Mouse (Mus musculus): ENCODE data around the gene Psg17. TPM values are rescaled to one million over a fixed set of nuclear protein-coding genes. Genes with fewer than 3 reads are reported as not detected.

Psg17 gene
- polyA plus RNA-seq, 1 experiment from 2014 or later: not detected

Other genes with a start within 250 kb of the Psg17 start
- gene Psg23, start 205.1 kb downstream of the Psg17 start, polyA plus RNA-seq (2015; fragmentation: Nextera tagmentation; extraction: Ambion mirVana): not detected in 2 replicates
- not detected in 2 replicates for gene Psg21, start 164.9 kb downstream of the Psg17 start, polyA plus RNA-seq (2015; fragmentation: Nextera tagmentation; extraction: Ambion mirVana)
- gene Psg20, start 135.4 kb downstream of the Psg17 start, polyA plus RNA-seq (2015; fragmentation: Nextera tagmentation; extraction: Ambion mirVana): not detected in 2 replicates
- 0.06 TPM in 1 of 2 replicates, not detected in the other for gene Psg22, start 103.5 kb downstream of the Psg17 start, polyA plus RNA-seq (2015; fragmentation: Nextera tagmentation; extraction: Ambion mirVana)
- gene Psg19, start 23.1 kb downstream of the Psg17 start, polyA plus RNA-seq (2015; fragmentation: Nextera tagmentation; extraction: Ambion mirVana): not detected in 2 replicates
- gene Mill2, start 18.4 kb upstream of the Psg17 start, polyA plus RNA-seq (2015; fragmentation: Nextera tagmentation; extraction: Ambion mirVana): 0.54 and 0.56 TPM in 2 replicates
- 1.6 and 3.0 TPM in 2 replicates for gene Pglyrp1, start 49.7 kb upstream of the Psg17 start, polyA plus RNA-seq (2015; fragmentation: Nextera tagmentation; extraction: Ambion mirVana)
- gene Ccdc61, start 88.8 kb upstream of the Psg17 start, polyA plus RNA-seq (2015; fragmentation: Nextera tagmentation; extraction: Ambion mirVana): 20.6 and 26.8 TPM in 2 replicates
- gene Nova2, start 104.3 kb upstream of the Psg17 start, polyA plus RNA-seq (2015; fragmentation: Nextera tagmentation; extraction: Ambion mirVana): 0.53 and 0.79 TPM in 2 replicates
- gene Nanos2, start 165.8 kb upstream of the Psg17 start, polyA plus RNA-seq (2015; fragmentation: Nextera tagmentation; extraction: Ambion mirVana): not detected in 2 replicates
- gene Mypop, start 169.6 kb upstream of the Psg17 start, polyA plus RNA-seq (2015; fragmentation: Nextera tagmentation; extraction: Ambion mirVana): 2.2 and 2.3 TPM in 2 replicates
- 11.5 and 17.6 TPM in 2 replicates for gene Irf2bp1, start 182.4 kb upstream of the Psg17 start, polyA plus RNA-seq (2015; fragmentation: Nextera tagmentation; extraction: Ambion mirVana)
- gene Foxa3, start 201.9 kb upstream of the Psg17 start, polyA plus RNA-seq (2015; fragmentation: Nextera tagmentation; extraction: Ambion mirVana): 0.14 and 0.61 TPM in 2 replicates
- gene Sympk, start 202.8 kb upstream of the Psg17 start, polyA plus RNA-seq (2015; fragmentation: Nextera tagmentation; extraction: Ambion mirVana): 19.6 and 27.3 TPM in 2 replicates
- not detected in 2 replicates for gene Rsph6a, start 233.1 kb upstream of the Psg17 start, polyA plus RNA-seq (2015; fragmentation: Nextera tagmentation; extraction: Ambion mirVana)

Data from heart, embryonic 15.5 days (tissue).